Mouse (Mus musculus): ENCODE results near the gene Gucy2g. TPM values are rescaled to one million over a fixed set of nuclear protein-coding genes. Genes with fewer than 3 reads are reported as not detected.
A peak's percentile ranks its signal among the peaks of the same experiment; 100 is the strongest.

Gene Gucy2g
- total and polyA plus RNA-seq, 3 experiments: 0.11 TPM; not detected in 2

DNA sequence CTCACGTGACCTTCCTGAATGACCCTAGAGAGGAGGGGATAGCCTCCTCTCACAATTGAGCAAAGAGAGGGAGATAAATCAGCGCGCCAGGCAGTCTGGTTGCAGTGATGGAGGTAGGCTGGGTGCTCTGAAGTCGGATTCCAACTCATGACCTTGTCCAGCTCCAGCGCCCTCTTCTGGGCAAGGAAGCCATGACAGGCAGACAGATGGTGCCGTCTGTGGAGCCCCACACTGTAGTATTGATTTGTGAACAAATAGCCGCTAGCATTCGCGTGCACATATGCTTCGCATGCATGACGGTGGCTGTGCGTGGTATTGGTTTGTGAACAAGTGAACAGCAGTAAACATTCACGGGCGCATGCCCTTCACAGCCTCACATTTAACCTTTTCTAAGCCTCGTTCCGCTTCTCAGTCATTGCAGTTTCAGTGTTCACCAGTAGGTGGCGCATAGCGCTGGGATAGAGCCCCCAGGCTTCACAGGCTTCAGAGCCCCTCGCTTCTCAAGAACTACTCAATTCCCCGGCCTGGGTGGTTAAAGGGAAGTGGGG, 22.8 kb downstream of the Gucy2g start:
- Histone ChIP-seq H3K9me3 (replicated peaks) (no peaks in the 10 kb centered on the region), H3K4me3 (ENCODE audit: low read depth, low read length) (peak overlapping the region; percentile 30; the same call in 1 of the 2 replicates), H3K36me3 (replicated peaks) (no peaks in the 10 kb centered on the region), H3K4me1 (ENCODE audit: insufficient read depth, low read depth, low read length) (peaks cover 12% of the 10 kb centered on the region), H3K27me3 (ENCODE audit: insufficient read depth, low read length) (peaks cover 13% of the 10 kb centered on the region)
- peak; percentile 34; the same call in 1 of the 2 replicates for ATAC-seq (ENCODE audit: extremely low read depth, insufficient number of reproducible peaks, low FRiP score, poor library complexity, severe bottlenecking)
- DNase-seq (ENCODE audit: low spot score): peak; percentile 32
- peak; percentile 88 for TF ChIP-seq CTCF (IDR thresholded peaks at IDR 0.05; ENCODE audit: low read depth, low read length)
- TF ChIP-seq POLR2AphosphoS5 (IDR thresholded peaks at IDR 0.05; ENCODE audit: insufficient replicate concordance, low read depth, low read length): no peak

DNA sequence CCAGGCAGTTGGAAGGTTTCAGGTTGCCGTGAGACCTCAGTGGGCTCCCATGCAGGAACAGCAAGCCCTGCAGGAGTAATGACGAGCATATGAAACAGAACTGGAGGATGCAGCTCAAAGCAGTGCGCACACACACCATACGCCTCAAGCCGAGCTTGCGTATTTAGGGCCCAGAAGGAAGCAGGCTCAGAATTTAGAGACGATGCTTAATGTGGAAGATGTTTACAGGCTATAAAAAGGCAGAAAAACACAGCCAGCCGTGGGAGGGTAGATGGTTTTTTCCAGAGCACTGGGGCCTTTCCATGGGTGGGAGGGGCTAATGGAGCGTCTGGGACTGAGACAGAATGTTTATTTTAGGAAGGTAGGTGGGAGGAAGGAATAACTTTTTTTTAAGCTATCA, 23.7 kb downstream of the Gucy2g start:
- Histone ChIP-seq H3K4me3 (ENCODE audit: low read depth, low read length) (no peak overlapping the region), H3K36me3 (replicated peaks) (no peaks in the 10 kb centered on the region), H3K9me3 (replicated peaks) (no peaks in the 10 kb centered on the region), H3K27me3 (ENCODE audit: insufficient read depth, low read length) (peaks cover 13% of the 10 kb centered on the region), H3K4me1 (ENCODE audit: insufficient read depth, low read depth, low read length) (peaks cover 12% of the 10 kb centered on the region)
- DNase-seq (ENCODE audit: low spot score) (no peak), ATAC-seq (ENCODE audit: extremely low read depth, insufficient number of reproducible peaks, low FRiP score, poor library complexity, severe bottlenecking) (no peak)
- TF ChIP-seq POLR2AphosphoS5 (IDR thresholded peaks at IDR 0.05; ENCODE audit: insufficient replicate concordance, low read depth, low read length) (no peak), CTCF (IDR thresholded peaks at IDR 0.05; ENCODE audit: low read depth, low read length) (no peak), TAL1 (conservative IDR thresholded peaks at IDR 0.05; ENCODE audit: low read depth, low read length) (no peak), GATA2 (IDR thresholded peaks at IDR 0.05; ENCODE audit: borderline replicate concordance, low read depth, low read length) (no peak), GATA1 (IDR thresholded peaks at IDR 0.05; ENCODE audit: borderline replicate concordance, low read length) (no peak)

DNA sequence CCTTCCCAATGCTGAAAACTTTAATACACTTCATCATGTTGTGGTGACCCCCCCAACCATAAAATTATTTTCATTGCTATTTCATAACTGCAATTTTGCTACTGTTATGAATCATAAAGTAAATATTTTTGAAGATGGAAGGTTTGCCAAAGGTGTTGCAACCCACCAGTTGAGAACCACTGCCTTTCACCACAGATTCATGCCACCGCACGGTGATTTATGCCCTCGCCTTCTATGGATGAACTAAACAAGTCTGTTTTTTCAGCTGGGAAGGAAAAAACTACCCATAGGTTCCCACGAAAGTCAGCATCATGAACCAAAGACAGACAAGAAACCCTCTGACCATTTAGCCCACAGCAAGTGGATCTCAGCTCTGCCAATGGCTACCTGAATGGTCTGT, 24.2 kb downstream of the Gucy2g start:
- H3K36me3 ChIP-seq (replicated peaks): no peaks in the 10 kb centered on the region

DNA sequence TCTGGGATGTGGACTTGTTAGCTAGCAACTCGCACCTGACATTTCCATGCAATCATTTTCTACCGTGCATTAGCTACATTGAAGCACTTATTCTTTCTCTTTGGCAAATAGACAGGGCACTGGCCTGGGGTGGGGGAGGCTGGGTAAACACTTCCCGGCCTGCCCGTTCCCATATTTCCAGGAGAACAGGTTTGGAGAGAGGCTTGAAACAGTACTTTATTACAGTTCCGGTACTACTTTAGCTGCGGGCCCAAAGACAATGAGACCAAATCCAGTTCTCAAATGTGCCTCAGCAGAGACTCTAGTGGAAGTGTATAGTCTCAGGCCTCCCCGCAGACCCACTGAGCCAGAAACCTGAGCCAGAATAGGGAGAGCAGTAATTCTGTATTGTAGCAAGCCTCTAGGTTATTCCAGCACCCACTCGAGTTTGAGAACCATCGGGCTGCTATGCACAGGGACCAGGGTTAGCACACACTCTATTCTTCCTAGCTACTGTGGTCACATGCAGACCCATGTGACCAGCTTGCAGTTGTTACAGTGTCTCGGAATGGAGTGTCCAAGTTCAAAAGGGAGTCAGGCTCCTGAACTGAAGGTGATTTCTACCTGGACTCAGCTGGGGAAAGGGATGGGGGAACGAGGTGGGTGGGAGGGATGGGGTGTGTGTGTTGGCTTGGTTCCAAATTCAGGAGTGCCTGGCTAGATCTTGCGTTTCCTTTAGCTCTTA, 27.3 kb downstream of the Gucy2g start:
- ATAC-seq (ENCODE audit: extremely low read depth, insufficient number of reproducible peaks, low FRiP score, poor library complexity, severe bottlenecking) (no peak), DNase-seq (ENCODE audit: low spot score) (no peak)
- H3K36me3 ChIP-seq (replicated peaks): no peaks in the 10 kb centered on the region
- TF ChIP-seq POLR2AphosphoS5 (IDR thresholded peaks at IDR 0.05; ENCODE audit: insufficient replicate concordance, low read depth, low read length): no peak
- TF ChIP-seq GATA2 (IDR thresholded peaks at IDR 0.05; ENCODE audit: borderline replicate concordance, low read depth, low read length): no peak
- no peak for TF ChIP-seq TAL1 (conservative IDR thresholded peaks at IDR 0.05; ENCODE audit: low read depth, low read length)
- TF ChIP-seq GATA1 (IDR thresholded peaks at IDR 0.05; ENCODE audit: borderline replicate concordance, low read length): no peak
- TF ChIP-seq CTCF (IDR thresholded peaks at IDR 0.05; ENCODE audit: low read depth, low read length): no peak
- H3K4me1 ChIP-seq (ENCODE audit: insufficient read depth, low read depth, low read length): peaks cover 8% of the 10 kb centered on the region
- H3K27me3 ChIP-seq (ENCODE audit: insufficient read depth, low read length): peaks cover 13% of the 10 kb centered on the region
- no peak overlapping the region for H3K4me3 ChIP-seq (ENCODE audit: low read depth, low read length)
- no peaks in the 10 kb centered on the region for H3K9me3 ChIP-seq (replicated peaks)

More for the DNA sequence above, 24.2 kb downstream of the Gucy2g start:
- Histone ChIP-seq H3K9me3 (replicated peaks) (no peaks in the 10 kb centered on the region), H3K27me3 (ENCODE audit: insufficient read depth, low read length) (peaks cover 13% of the 10 kb centered on the region), H3K4me1 (ENCODE audit: insufficient read depth, low read depth, low read length) (peaks cover 12% of the 10 kb centered on the region), H3K4me3 (ENCODE audit: low read depth, low read length) (no peak overlapping the region)
- ATAC-seq (ENCODE audit: extremely low read depth, insufficient number of reproducible peaks, low FRiP score, poor library complexity, severe bottlenecking) (no peak), DNase-seq (ENCODE audit: low spot score) (no peak)
- TF ChIP-seq GATA1 (IDR thresholded peaks at IDR 0.05; ENCODE audit: borderline replicate concordance, low read length) (no peak), GATA2 (IDR thresholded peaks at IDR 0.05; ENCODE audit: borderline replicate concordance, low read depth, low read length) (no peak), POLR2AphosphoS5 (IDR thresholded peaks at IDR 0.05; ENCODE audit: insufficient replicate concordance, low read depth, low read length) (no peak), CTCF (IDR thresholded peaks at IDR 0.05; ENCODE audit: low read depth, low read length) (no peak), TAL1 (conservative IDR thresholded peaks at IDR 0.05; ENCODE audit: low read depth, low read length) (no peak)

DNA sequence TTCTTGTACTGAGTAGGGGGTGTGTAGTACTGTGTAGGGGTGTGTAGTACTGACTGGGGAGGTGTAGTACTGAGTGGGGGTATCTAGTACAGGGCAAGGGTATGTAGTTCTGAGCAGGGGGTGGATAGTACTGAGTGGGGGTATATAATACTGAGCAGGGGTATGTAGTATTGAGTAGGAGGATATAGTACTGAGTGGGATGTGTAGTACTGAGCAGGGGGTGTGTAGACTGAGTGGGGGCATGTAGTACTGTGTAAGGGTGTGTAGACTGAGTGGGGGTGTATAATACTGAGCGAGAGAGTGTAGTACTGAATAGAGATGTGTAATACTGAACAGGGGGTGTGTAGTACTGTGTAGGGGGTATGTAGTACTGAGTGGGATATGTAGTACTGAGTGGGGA, 29.3 kb downstream of the Gucy2g start:
- Histone ChIP-seq H3K36me3 (replicated peaks) (no peaks in the 10 kb centered on the region), H3K27me3 (ENCODE audit: insufficient read depth, low read length) (peaks cover 14% of the 10 kb centered on the region), H3K9me3 (replicated peaks) (no peaks in the 10 kb centered on the region), H3K4me3 (ENCODE audit: low read depth, low read length) (no peak overlapping the region), H3K4me1 (ENCODE audit: insufficient read depth, low read depth, low read length) (no peaks in the 10 kb centered on the region)
- ATAC-seq (ENCODE audit: extremely low read depth, insufficient number of reproducible peaks, low FRiP score, poor library complexity, severe bottlenecking) (no peak), DNase-seq (ENCODE audit: low spot score) (no peak)
- TF ChIP-seq TAL1 (conservative IDR thresholded peaks at IDR 0.05; ENCODE audit: low read depth, low read length) (no peak), POLR2AphosphoS5 (IDR thresholded peaks at IDR 0.05; ENCODE audit: insufficient replicate concordance, low read depth, low read length) (no peak), CTCF (IDR thresholded peaks at IDR 0.05; ENCODE audit: low read depth, low read length) (no peak), GATA2 (IDR thresholded peaks at IDR 0.05; ENCODE audit: borderline replicate concordance, low read depth, low read length) (no peak), GATA1 (IDR thresholded peaks at IDR 0.05; ENCODE audit: borderline replicate concordance, low read length) (no peak)

DNA sequence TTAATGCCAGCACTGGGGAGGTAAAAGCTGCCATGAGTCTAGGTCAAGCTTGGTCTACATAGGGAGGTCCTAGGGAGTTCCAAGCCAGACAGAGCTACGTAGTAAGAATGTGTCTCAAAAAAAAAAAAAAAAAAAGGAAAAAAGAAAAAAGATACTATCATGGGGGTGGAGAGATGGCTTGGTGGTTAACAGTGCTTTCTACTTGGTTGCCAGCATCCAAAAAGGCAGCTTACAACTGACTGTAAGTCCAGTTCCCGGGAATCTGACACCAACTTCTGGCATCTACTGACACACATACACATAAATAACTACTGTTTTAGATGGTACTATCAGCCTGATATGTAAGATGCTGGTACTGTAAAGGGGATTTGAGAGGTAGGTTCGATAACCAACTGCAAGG, 32.0 kb downstream of the Gucy2g start:
- Histone ChIP-seq H3K27me3 (ENCODE audit: insufficient read depth, low read length) (peaks cover 13% of the 10 kb centered on the region), H3K9me3 (replicated peaks) (no peaks in the 10 kb centered on the region), H3K4me1 (ENCODE audit: insufficient read depth, low read depth, low read length) (no peaks in the 10 kb centered on the region), H3K4me3 (ENCODE audit: low read depth, low read length) (no peak overlapping the region), H3K36me3 (replicated peaks) (no peaks in the 10 kb centered on the region)
- TF ChIP-seq CTCF (IDR thresholded peaks at IDR 0.05; ENCODE audit: low read depth, low read length) (no peak), POLR2AphosphoS5 (IDR thresholded peaks at IDR 0.05; ENCODE audit: insufficient replicate concordance, low read depth, low read length) (no peak), TAL1 (conservative IDR thresholded peaks at IDR 0.05; ENCODE audit: low read depth, low read length) (no peak), GATA1 (IDR thresholded peaks at IDR 0.05; ENCODE audit: borderline replicate concordance, low read length) (no peak), GATA2 (IDR thresholded peaks at IDR 0.05; ENCODE audit: borderline replicate concordance, low read depth, low read length) (no peak)
- no peak for DNase-seq (ENCODE audit: low spot score)
- ATAC-seq (ENCODE audit: extremely low read depth, insufficient number of reproducible peaks, low FRiP score, poor library complexity, severe bottlenecking): no peak
